Mouse (Mus musculus): ENCODE measurements around the gene Sbno2.

GRCm38 (mm10) chr10:80141786-80142529, 36.6 kb upstream of the Sbno2 start:
- TF ChIP-seq MYOD1 (IDR thresholded peaks at IDR 0.05; ENCODE audit: control insufficient read depth, insufficient read length, low read depth) (no peak), CTCF (IDR thresholded peaks at IDR 0.05; ENCODE audit: control insufficient read depth, insufficient read depth, insufficient read length) (no peak)
